Mouse (Mus musculus): ENCODE measurements at regions not wholly inside any gene's neighbourhood (a gene's known extent, or its start where the extent isn't known, plus 50 kb on each side); places are given as distances from the start of the nearest gene placed in this dataset.

GRCm38 (mm10) chr3:20986942-20987341 lies 620.0 kb upstream of the Agtr1b start:
- TF ChIP-seq JUND (IDR thresholded peaks at IDR 0.05; ENCODE audit: low read depth, low read length) (no peak), CTCF (IDR thresholded peaks at IDR 0.05 in 2 of 3, conservative IDR thresholded peaks at IDR 0.05 in 1 of 3; ENCODE audit: control insufficient read depth in 1 of 3, insufficient read depth in 1 of 3, low read depth in 2 of 3, low read length in 3 of 3, poor library complexity in 1 of 3, severe bottlenecking in 1 of 3) (no peak), EP300 (IDR thresholded peaks at IDR 0.05; ENCODE audit: low read depth in 1 of 2, low read length in 2 of 2) (no peak), POLR2A (IDR thresholded peaks at IDR 0.05; ENCODE audit: control insufficient read depth in 1 of 2, insufficient read depth in 1 of 2, low read depth in 1 of 2, low read length in 2 of 2, poor library complexity in 1 of 2) (no peak), SMC3 (IDR thresholded peaks at IDR 0.05; ENCODE audit: low read depth, low read length) (no peak), NRF1 (IDR thresholded peaks at IDR 0.05; ENCODE audit: insufficient read depth, low read depth, low read length, poor library complexity, severe bottlenecking) (no peak)
